Mouse (Mus musculus): ENCODE data around the gene Cyren.

Cyren gene

GRCm38 (mm10) chr6:34899127-34899526 is 21.3 kb upstream of the Cyren start:
- no peak for DNase-seq (ENCODE audit: low spot score)

DNA sequence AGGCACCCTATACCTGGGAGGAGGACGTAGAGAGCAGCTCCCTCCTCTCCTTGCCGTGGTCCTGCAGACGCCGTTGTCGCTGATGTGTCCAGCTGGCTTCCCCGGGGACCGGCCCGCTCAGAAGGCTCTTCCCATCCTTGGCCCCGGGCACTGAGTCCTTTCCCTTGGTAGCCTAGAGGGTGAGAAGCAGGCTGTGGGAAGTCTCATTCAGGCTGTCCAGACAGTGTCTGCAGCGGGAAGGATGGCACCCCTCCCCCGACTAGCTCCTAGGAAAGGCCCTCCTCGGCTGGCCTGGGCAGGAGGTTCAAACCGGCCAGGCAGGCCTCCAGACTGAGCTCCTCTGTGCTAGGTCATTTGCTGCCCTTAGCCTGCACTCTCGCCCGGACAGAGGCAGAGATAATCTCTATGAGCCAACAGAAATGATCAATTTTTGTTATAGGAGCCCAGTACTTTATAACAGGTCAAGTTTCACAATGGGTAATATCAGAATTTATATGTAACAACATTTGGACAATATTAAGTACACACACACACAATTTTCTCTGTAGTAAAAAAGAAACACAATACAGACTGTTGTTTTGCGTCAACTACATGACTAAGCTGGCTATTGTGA is 18.4 kb upstream of the Cyren start:
- DNase-seq (ENCODE audit: low spot score), result no peak

- DNase-seq (ENCODE audit: low spot score), result no peak
Measured at GRCm38 (mm10) chr6:34895569-34895968, 17.7 kb upstream of the Cyren start.

- no peak for DNase-seq (ENCODE audit: low spot score)
Measured at GRCm38 (mm10) chr6:34889185-34889584, 11.3 kb upstream of the Cyren start.

DNA sequence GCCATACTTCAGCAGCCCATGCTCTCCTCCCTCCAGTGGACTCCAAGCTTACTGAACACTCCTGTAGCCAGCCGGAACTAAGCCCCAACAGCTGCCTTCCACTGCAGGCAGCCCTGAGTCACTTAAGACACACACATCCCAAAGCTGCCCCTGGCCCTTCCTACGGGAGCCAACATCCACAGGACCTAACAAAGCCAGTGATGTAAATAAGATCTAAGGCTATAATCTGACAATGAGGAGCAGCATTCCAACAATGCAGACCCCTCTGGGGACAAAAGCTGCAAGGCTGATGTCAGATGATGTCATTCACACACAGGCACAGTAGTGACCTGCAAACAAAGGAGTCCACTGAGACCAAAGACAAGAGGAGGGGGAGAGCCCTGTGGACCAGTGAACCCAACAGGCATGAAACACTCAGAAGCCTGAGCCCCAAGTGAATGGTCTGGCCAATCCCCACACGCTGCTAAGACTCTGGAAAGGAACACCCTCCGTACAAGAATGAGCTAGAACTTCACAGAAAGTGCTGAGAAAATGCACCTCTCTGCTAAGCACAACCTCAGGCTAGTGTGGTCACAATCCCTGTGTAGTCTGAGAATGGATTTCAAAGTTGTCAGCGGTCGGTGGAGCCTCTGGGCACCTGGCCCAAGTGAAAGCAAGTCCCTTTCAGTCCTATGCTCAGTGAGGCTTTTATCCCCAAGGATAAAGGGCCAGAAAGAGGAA is 9.4 kb upstream of the Cyren start:
- DNase-seq (ENCODE audit: low spot score), result no peak

- no peak for DNase-seq (ENCODE audit: low spot score)
Measured at GRCm38 (mm10) chr6:34884724-34885123, 6.9 kb upstream of the Cyren start.

DNA sequence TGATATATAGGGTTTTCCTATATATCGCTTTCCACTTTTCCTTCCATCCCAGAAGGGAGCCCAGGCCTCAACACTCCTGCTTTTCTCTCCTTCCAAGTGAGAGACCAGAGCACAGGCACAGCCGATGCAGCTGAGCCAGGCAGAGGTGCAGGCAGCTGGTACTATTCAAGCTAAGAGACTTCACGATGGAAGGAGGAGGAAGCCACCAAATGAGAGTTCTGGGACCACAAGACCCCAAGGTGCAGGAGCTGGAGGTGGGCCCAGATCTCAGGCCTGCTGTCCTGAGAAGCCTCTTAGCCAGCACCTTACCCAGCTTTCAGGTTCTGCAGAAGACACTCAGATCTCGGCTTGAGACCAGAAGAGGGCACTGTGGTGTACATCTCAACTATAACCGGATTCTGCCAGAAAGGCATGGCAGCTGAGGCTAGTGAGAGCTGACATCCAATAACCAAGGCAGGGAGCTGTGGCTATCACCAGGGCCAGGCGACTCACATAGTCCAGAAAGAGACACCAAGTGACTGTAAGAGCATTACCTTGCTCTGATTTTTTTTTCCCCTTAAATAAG is 2.1 kb upstream of the Cyren start:
- DNase-seq (ENCODE audit: low spot score), result peak; percentile 46

- DNase-seq (ENCODE audit: low spot score), result no peak
Measured at GRCm38 (mm10) chr6:34879101-34879740, 1.4 kb upstream of the Cyren start.

DNA sequence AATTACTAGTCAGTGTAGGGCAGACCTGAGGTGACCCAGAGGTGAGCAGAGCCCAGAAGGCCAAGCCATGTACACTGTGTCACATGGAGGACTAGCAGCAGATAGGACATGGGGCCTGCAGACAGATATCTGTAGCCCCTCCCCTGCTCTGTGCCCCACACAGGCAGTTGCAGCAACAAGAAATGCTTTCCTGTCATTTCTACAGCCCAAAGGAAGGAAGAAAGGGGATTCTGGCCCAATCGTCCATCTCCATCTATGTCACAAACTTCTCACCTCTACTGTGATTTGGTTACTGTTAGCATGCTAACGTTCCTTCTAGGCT is 1.1 kb downstream of the Cyren start:
- DNase-seq (ENCODE audit: low spot score), result no peak

DNA sequence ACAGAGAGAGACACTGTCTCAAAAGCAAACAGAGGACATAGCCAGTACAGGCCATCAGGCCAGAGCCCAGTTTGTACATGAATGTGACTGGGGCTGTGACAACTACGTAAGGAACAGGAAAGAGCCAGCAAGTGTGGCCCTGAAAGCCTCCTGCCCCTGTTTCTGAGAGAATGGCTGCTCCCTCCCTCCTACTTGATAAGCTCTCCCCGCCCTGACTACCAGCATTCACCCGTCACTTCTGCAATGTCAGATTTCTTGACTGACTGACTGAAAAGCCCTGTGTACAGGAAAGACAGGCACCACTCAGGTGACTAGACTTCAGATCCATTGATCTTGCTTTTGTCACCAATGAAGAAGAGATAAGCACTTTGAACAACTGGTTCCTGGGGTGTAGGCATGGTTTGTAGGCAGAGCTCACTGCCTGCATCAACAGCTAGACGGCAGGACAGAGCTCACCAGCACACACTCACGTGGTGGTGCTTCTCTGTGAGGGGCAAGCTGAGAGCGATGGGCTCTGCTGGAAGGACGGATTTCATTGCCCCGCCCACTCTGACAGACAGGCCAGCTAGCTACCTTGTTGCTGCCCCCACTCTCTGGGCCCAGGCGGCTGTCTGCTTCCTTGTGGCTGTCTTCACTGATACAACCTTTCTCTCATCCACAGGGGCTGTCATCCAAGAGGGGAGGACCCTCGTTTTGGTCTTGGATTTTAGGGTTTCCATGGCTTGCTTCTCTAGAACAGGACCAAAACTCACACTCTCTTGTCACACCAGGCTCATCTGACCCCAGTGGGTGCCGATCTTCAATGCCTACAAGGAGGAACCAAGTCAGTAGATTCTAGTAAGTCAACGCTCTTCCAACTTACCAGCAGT is 1.7 kb downstream of the Cyren start:
- DNase-seq (ENCODE audit: low spot score), result no peak

- DNase-seq (ENCODE audit: low spot score), result no peak
Measured at GRCm38 (mm10) chr6:34875268-34875761, 2.5 kb downstream of the Cyren start.

DNA sequence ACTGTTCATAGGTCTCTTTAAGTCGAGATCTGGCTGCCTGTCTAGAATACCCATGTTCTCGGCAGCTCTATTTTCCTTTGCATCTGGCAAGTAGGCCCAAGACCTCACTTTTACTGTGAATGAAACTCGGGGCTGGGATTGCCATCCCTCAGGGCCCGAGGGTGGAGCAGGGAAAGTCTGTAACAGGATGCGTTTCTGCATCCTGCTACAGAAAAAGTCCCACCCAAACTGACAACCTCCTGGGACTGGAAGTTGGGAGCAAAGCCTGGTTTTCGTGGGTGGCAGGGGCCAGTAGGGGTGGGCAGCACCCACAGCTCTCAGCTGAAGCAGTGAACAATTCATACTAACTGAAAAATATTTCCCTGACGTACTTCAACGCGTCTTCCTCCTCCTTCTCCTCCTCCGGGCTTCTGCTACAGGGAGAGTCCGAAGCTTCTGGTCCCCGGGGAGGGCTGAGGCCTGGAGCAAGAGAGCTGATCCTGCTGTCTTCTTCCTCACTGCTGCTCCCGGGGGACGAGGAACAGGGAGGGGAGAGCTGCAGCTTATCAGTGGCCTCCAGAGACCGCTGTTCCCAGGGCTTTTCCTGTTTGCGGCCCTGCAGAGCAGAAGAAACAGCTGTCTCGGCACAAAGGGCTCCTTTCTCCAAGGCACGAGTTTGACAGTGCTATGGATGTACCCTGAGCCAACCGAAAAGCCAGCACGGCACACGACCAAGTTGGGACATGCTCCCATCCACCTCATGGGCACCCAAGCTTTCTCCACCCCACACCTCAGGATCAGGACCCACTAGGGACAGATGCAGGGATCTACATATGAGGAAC is 3.5 kb downstream of the Cyren start:
- DNase-seq (ENCODE audit: low spot score), result no peak

DNA sequence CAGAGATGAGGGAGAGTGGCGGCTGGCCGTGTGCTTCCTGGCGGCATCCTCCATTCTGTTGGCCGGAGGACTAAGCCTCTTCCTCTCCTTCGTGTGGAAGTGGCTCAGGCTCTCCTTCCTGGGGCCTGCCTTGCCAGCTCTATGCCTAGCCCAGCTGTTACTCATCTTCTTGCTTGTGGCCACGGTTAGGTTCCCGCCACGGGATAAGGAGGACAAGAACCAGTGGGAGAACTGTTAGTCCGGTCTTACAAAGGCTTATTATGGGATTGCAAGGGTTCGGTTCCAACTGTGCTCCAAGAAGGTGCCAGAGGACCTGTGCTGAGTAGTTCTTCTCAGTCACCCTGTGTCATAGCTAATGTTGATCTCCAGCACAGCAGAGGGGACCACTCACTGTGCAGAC is 5.0 kb downstream of the Cyren start:
- DNase-seq (ENCODE audit: low spot score), result no peak

DNA sequence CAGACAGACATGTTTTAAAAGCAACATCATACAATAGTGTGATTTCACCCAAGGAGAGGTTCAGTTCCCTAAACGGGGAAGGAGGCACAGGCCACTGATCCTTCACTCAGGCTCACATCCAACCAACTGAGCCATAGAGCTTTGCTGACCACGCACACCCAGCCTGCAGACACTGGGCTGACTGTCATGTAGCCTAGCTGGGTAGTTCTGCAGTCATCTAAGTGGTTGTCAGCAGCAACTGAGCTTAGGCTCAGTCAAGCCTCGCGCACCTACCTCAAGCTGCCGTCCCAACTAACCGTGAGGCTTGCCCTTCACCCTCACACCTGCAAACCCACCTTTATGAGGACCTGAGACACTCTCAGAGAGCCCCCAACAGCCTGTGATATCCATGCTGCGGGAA is 5.9 kb downstream of the Cyren start:
- DNase-seq (ENCODE audit: low spot score), result no peak

GRCm38 (mm10) chr6:34870724-34871123 is 7.1 kb downstream of the Cyren start:
- DNase-seq (ENCODE audit: low spot score), result no peak

GRCm38 (mm10) chr6:34870136-34870535 is 7.7 kb downstream of the Cyren start:
- DNase-seq (ENCODE audit: low spot score), result no peak

- DNase-seq (ENCODE audit: low spot score), result no peak
Measured at GRCm38 (mm10) chr6:34869225-34869915, 8.5 kb downstream of the Cyren start.

GRCm38 (mm10) chr6:34868507-34869217 is 9.2 kb downstream of the Cyren start:
- no peak for DNase-seq (ENCODE audit: low spot score)

- DNase-seq (ENCODE audit: low spot score), result no peak
Measured at GRCm38 (mm10) chr6:34867995-34868350, 9.9 kb downstream of the Cyren start.
